Mouse (Mus musculus) hindbrain, embryonic 16.5 days (tissue): ENCODE results near the gene Calcr. TPM values are rescaled to one million over a fixed set of nuclear protein-coding genes. Genes with fewer than 3 reads are reported as not detected.
A peak's percentile ranks its signal among the peaks of the same experiment; 100 is the strongest.

ENCODE experiments used
- ATAC-seq: fragments of 200-750 bp; cut with Nextera tagmentation; 2 replicates; pipeline ENCODE4 v1.8.0; 2017; ENCODE audit warnings: moderate TSS enrichment, moderate library complexity
- H3K27ac ChIP-seq: fragments of 300-500 bp; sonication (generic); 2 replicates; pipeline ENCODE4 v1.5.1; 2014; ENCODE audit warnings: low read depth, mild to moderate bottlenecking, control low read depth, low read length, moderate library complexity
- H3K27me3 ChIP-seq: fragments of 300-500 bp; sonication (generic); replicated peaks from 2 replicates; pipeline ENCODE4 v1.6.1; 2014; ENCODE audit warnings: low read length; ENCODE audit not compliant: control insufficient read depth, insufficient read depth
- H3K36me3 ChIP-seq: fragments of 300-500 bp; sonication (generic); 2 replicates; pipeline ENCODE4 v1.6.1; 2014; ENCODE audit warnings: mild to moderate bottlenecking, low read length, moderate library complexity, mixed read lengths; ENCODE audit not compliant: control insufficient read depth, insufficient read depth
- H3K4me1 ChIP-seq: fragments of 300-500 bp; sonication (generic); 2 replicates; pipeline ENCODE4 v1.6.1; 2014; ENCODE audit warnings: low read depth, low read length; ENCODE audit not compliant: control insufficient read depth, insufficient read depth
- H3K4me2 ChIP-seq: fragments of 300-500 bp; sonication (generic); 2 replicates; pipeline ENCODE4 v1.6.1; 2014; ENCODE audit warnings: mild to moderate bottlenecking, low read length, control low read depth, moderate library complexity
- H3K4me3 ChIP-seq: fragments of 300-500 bp; sonication (generic); 2 replicates; pipeline ENCODE4 v1.5.1; 2014; ENCODE audit warnings: mild to moderate bottlenecking, low read length, control low read depth, moderate library complexity
- H3K9ac ChIP-seq: fragments of 300-500 bp; sonication (generic); 2 replicates; pipeline ENCODE4 v1.6.1; 2014; ENCODE audit warnings: low read depth, mild to moderate bottlenecking, control low read depth, low read length, moderate library complexity
- H3K9me3 ChIP-seq: fragments of 300-500 bp; sonication (generic); 2 replicates; pipeline ENCODE4 v1.6.1; 2014; ENCODE audit warnings: mild to moderate bottlenecking, low read length, moderate library complexity; ENCODE audit not compliant: control insufficient read depth
- WGBS: fragments of 180-500 bp; shearing (Covaris S2); extraction: QIAGEN DNeasy Blood & Tissue Kit; methylation state at CpG from one replicate; pipeline ENCODE4 v1.1.7; 2014; 5-methylcytosine and 5-hydroxymethylcytosine counted together
- polyA plus RNA-seq: library from polyadenylated mRNA; unstranded; fragments of >200 nt; fragmentation: Nextera tagmentation; extraction: Ambion mirVana; gene quantifications from 2 replicates; pipeline ENCODE4 v1.2.1, GENCODE M21; 2015

Gene Calcr
- polyA plus RNA-seq: 6.3 and 8.7 TPM in 2 replicates

DNA sequence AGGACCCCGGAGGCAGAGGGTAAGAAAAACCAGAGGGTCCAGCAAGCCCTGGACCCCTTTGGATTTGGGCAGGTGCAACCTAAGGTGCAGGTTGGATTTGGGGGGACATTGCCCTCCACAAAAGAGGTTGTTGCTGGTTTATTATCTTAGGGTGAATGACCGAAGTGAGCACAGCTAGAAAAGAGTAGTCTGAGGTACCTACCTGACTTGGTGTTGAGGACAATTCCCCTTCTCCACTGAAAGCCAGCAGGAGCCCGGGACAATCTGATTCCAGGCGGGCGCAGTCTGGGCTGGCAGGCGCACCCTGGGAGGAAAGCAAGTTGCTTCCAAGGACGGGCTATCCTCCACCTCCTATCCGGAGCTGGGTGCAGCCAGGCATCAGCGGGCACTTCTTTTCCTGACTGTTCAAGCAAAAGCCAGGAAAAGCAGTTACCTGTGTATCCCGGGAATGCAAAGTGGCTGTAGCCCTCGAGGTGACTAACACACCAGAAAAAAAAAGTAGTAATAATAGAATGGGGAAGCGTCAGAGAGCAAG lies at the start of gene Calcr:
TSS of gene Calcr (minus strand) at position 485 of the 535 bp plus-strand sequence.
- H3K4me1 ChIP-seq: peaks cover 12% of the 10 kb centered on the region
- peak within 1 kb of the TSS; percentile 100 for H3K4me2 ChIP-seq
- H3K9ac ChIP-seq: peak within 1 kb of the TSS; percentile 50
- H3K27me3 ChIP-seq: peaks cover 27% of the 10 kb centered on the region
- H3K9me3 ChIP-seq: no peaks in the 10 kb centered on the region
- H3K36me3 ChIP-seq: no peaks in the 10 kb centered on the region
- ATAC-seq: no peak
- no peak within 1 kb of the TSS for H3K27ac ChIP-seq
- H3K4me3 ChIP-seq: peak within 1 kb of the TSS; percentile 59
- 2% methylated on average over 12 of the region's 12 CpGs for WGBS

DNA sequence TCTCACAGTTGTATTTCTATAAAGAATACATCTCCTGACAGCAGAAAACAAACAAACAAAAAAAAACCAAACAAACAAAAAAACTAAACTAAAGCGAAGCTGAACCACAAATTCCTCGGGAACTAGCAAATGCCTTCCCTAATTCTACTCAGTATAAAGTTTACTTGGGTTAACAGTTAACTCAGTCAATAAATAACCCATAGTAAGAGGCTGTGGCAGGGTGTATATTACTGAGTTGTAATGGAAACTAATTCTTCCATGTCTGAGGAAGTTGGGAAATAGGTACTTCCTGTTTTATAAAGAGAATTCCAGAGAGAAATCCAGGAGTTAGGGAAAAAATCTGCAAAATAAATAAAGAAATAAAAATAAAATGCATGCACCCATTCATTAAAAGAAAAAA lies 3.0 kb upstream of the Calcr start:
- no peak overlapping the region for H3K27ac ChIP-seq
- H3K4me3 ChIP-seq: no peak overlapping the region
- no peaks in the 10 kb centered on the region for H3K9me3 ChIP-seq
- H3K4me1 ChIP-seq: peaks cover 12% of the 10 kb centered on the region
- H3K27me3 ChIP-seq: peaks cover 24% of the 10 kb centered on the region
- H3K4me2 ChIP-seq: no peak overlapping the region
- 74% methylated on average over 2 of the region's 2 CpGs for WGBS
- H3K9ac ChIP-seq: no peak overlapping the region
- ATAC-seq: no peak
- H3K36me3 ChIP-seq: no peaks in the 10 kb centered on the region

DNA sequence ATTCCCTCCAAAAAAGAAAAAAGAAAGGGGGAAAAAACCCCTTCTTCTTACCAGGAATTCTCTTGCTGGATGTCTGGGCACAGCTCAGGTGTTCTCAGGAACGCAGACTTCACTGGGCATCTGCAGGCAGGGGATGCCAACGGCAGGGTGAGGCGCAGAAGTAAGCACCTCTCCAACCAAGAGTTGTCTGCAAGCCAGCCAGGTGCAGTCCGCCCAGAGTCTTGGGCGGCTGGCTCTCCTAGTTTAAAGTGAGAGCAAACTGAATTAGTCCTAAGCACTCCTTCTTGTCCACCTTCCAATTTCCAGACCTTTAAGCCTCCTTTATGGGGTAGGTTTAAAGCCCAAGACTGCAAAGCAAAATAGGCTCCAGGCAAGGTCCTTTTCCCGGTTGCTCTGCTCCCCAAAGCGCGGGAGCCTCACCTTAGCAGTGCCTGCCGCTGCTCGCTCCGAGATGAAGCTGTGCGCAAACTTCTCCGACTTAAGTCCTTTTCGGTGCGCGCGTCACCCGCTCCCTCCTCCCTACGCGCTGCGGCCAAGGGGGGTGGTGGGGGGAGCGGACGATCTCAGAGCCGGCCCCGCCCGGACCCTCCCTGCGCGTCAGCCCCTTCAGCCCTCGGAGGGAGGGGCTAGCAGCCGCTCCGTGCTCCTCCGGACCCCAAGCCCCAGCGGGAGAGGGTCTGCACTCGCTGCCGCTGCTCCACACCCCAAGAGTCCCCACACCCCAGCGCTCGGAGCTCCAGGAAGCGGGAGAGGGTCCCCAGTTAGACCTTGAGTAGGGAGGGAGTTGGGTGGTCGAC lies 1.1 kb downstream of the Calcr start:
- under 1% methylated on average over 39 of the region's 39 CpGs for WGBS
- Histone ChIP-seq H3K27me3 (peaks cover 27% of the 10 kb centered on the region), H3K9me3 (no peaks in the 10 kb centered on the region), H3K36me3 (no peaks in the 10 kb centered on the region), H3K4me1 (peaks cover 12% of the 10 kb centered on the region), H3K27ac (no peak overlapping the region), H3K9ac (peak overlapping the region; percentile 50), H3K4me3 (peak overlapping the region; percentile 59), H3K4me2 (peak overlapping the region; percentile 100)
- ATAC-seq: peak; percentile 72

GRCm38 (mm10) chr6:3751576-3751975 lies 12.9 kb downstream of the Calcr start:
- Histone ChIP-seq H3K27me3 (no peaks in the 10 kb centered on the region), H3K9ac (no peak overlapping the region), H3K36me3 (no peaks in the 10 kb centered on the region), H3K4me3 (no peak overlapping the region), H3K4me2 (no peak overlapping the region), H3K4me1 (no peaks in the 10 kb centered on the region), H3K9me3 (no peaks in the 10 kb centered on the region), H3K27ac (no peak overlapping the region)
- 90% methylated on average over 3 of the region's 3 CpGs for WGBS
- no peak for ATAC-seq

- no peak for ATAC-seq
- Histone ChIP-seq H3K4me2 (no peak overlapping the region), H3K27me3 (no peaks in the 10 kb centered on the region), H3K36me3 (no peaks in the 10 kb centered on the region), H3K9me3 (no peaks in the 10 kb centered on the region), H3K4me3 (no peak overlapping the region), H3K9ac (no peak overlapping the region), H3K4me1 (no peaks in the 10 kb centered on the region), H3K27ac (no peak overlapping the region)
- WGBS: 85% methylated on average over 5 of the region's 5 CpGs
These were observed 14.9 kb downstream of the Calcr start for GRCm38 (mm10) chr6:3749624-3750023.

DNA sequence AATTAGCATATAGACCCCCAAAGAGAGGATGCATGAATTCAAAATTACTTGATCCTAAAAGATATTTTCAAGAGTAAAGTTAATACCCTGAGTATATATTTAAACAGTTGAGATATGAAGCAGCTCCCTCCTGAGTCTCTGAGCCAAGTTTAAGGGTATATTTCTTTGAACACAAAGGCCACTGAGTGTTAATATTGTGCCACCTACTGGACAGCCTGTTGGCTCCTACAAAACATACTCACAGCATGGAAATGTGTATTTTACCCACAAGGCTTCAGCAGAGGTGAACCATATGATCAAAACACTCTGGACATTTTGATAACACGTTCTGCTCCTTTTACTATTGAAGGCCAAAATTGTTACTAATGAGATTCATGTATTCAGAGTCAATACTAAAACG lies 19.0 kb downstream of the Calcr start:
- WGBS: 30% methylated on average over 2 of the region's 2 CpGs
- H3K36me3 ChIP-seq: no peaks in the 10 kb centered on the region
- H3K4me1 ChIP-seq: no peaks in the 10 kb centered on the region
- no peaks in the 10 kb centered on the region for H3K27me3 ChIP-seq
- no peak overlapping the region for H3K27ac ChIP-seq
- ATAC-seq: no peak
- H3K4me3 ChIP-seq: no peak overlapping the region
- H3K4me2 ChIP-seq: no peak overlapping the region
- no peak overlapping the region for H3K9ac ChIP-seq
- no peaks in the 10 kb centered on the region for H3K9me3 ChIP-seq

DNA sequence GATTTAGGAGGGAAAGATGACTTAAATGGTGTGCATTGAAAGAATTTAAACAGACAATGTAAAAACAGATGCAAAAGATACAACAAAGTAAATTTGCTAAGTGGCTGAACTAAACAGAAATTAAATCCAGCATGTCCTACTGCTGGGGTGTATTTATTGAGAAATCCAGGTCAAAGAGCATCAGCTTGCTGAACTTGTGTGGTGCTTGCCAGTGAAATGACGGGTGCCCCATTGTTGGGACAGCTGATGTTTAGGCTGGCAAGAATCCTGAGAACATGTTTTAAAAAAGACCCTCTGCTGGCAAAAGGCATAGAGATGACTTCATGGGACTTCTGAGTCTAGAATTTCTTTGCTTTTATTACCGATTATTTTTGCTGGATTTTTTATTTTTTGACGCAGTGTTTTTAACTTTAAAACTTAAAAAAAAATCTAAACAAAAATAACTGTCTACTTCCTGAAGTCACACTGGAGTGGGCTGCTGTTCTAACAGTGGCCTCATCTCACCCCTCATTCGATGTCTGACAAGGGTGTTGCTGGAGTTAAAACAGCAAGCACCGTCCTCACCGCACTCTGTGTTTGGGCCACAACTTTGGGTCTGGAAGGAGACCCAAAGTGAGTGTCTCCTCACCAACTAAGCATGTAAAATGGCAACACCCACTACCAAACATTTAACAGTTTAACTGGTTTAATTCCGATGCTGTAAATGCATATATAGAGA lies 22.4 kb downstream of the Calcr start:
- no peaks in the 10 kb centered on the region for H3K9me3 ChIP-seq
- 74% methylated on average over 7 of the region's 7 CpGs for WGBS
- no peak overlapping the region for H3K4me3 ChIP-seq
- H3K27ac ChIP-seq: no peak overlapping the region
- H3K9ac ChIP-seq: no peak overlapping the region
- no peaks in the 10 kb centered on the region for H3K27me3 ChIP-seq
- ATAC-seq: no peak
- H3K4me2 ChIP-seq: no peak overlapping the region
- H3K4me1 ChIP-seq: no peaks in the 10 kb centered on the region
- no peaks in the 10 kb centered on the region for H3K36me3 ChIP-seq

GRCm38 (mm10) chr6:3741296-3741695 lies 23.2 kb downstream of the Calcr start:
- WGBS: 53% methylated on average over 11 of the region's 11 CpGs
- no peak overlapping the region for H3K4me3 ChIP-seq
- H3K4me2 ChIP-seq: no peak overlapping the region
- H3K4me1 ChIP-seq: no peaks in the 10 kb centered on the region
- no peaks in the 10 kb centered on the region for H3K27me3 ChIP-seq
- no peaks in the 10 kb centered on the region for H3K9me3 ChIP-seq
- H3K36me3 ChIP-seq: no peaks in the 10 kb centered on the region
- no peak overlapping the region for H3K27ac ChIP-seq
- H3K9ac ChIP-seq: no peak overlapping the region
- no peak for ATAC-seq

GRCm38 (mm10) chr6:3730246-3730867 lies 34.2 kb downstream of the Calcr start:
- WGBS: 64% methylated on average over 4 of the region's 4 CpGs
- ATAC-seq: no peak

More at GRCm38 (mm10) chr6:3730246-3730867, 34.2 kb downstream of the Calcr start:
- H3K4me1 ChIP-seq: no peaks in the 10 kb centered on the region
- H3K9ac ChIP-seq: no peak overlapping the region
- H3K4me3 ChIP-seq: no peak overlapping the region
- no peaks in the 10 kb centered on the region for H3K36me3 ChIP-seq
- H3K27me3 ChIP-seq: no peaks in the 10 kb centered on the region
- no peak overlapping the region for H3K27ac ChIP-seq
- H3K9me3 ChIP-seq: no peaks in the 10 kb centered on the region
- no peak overlapping the region for H3K4me2 ChIP-seq
